Mouse (Mus musculus) MEL (cell line): ENCODE results near the gene Ptk7. TPM values are rescaled to one million over a fixed set of nuclear protein-coding genes. Genes with fewer than 3 reads are reported as not detected.

Experiments used
- DNase-seq: peaks from one replicate; pipeline ENCODE4 v3.0.0; 2011; ENCODE audit warnings: low read depth, low spot score
- H3K27ac ChIP-seq: 2 replicates; pipeline ENCODE4 v1.5.1; 2012; ENCODE audit warnings: low read depth, mild to moderate bottlenecking, control low read depth, low read length, moderate library complexity; ENCODE audit not compliant: control insufficient read depth
- H3K27me3 ChIP-seq, 2 experiments: fragments of 150-350 bp in 1 of 2; sonication (generic) in 1 of 2; 2 replicates each; pipeline ENCODE4 v1.6.1; 2012; ENCODE audit warnings: low read length in 2 of 2, mild to moderate bottlenecking in 2 of 2, improper control_type of control experiment in 1 of 2, moderate library complexity in 1 of 2; ENCODE audit not compliant: insufficient read depth in 2 of 2, control insufficient read depth in 1 of 2
- H3K36me3 ChIP-seq, 2 experiments: 2 replicates each; pipeline ENCODE4 v1.6.1; 2012 to 2014; ENCODE audit warnings: low read length in 2 of 2, improper control_type of control experiment in 1 of 2, inconsistent platforms in 1 of 2, mild to moderate bottlenecking in 1 of 2; ENCODE audit not compliant: insufficient read depth in 2 of 2, control insufficient read depth in 1 of 2
- H3K4me1 ChIP-seq, 2 experiments: fragments of 150-350 bp in 1 of 2; sonication (generic) in 1 of 2; 2 replicates each; pipeline ENCODE4 v1.6.1; 2012; ENCODE audit warnings: low read length in 2 of 2, improper control_type of control experiment in 1 of 2, mild to moderate bottlenecking in 1 of 2; ENCODE audit not compliant: insufficient read depth in 2 of 2, control insufficient read depth in 1 of 2
- H3K4me3 ChIP-seq, 2 experiments: fragments of 150-350 bp in 1 of 2; sonication (generic) in 1 of 2; 2 replicates each; pipeline ENCODE4 v1.5.1; 2012; ENCODE audit warnings: low read depth in 2 of 2, low read length in 2 of 2, mild to moderate bottlenecking in 2 of 2, moderate library complexity in 2 of 2, control low read depth in 1 of 2, improper control_type of control experiment in 1 of 2; ENCODE audit not compliant: control insufficient read depth in 1 of 2, insufficient read depth in 1 of 2
- H3K79me2 ChIP-seq: 2 replicates; pipeline ENCODE4 v1.6.1; 2012; ENCODE audit warnings: mild to moderate bottlenecking, low read length, moderate library complexity; ENCODE audit not compliant: control insufficient read depth, poor library complexity, insufficient read depth
- H3K9ac ChIP-seq: 2 replicates; pipeline ENCODE4 v1.6.1; 2012; ENCODE audit warnings: low read depth, mild to moderate bottlenecking, control low read depth, low read length, moderate library complexity; ENCODE audit not compliant: control insufficient read depth, poor library complexity, severe bottlenecking
- H3K9me3 ChIP-seq: fragments of 150-350 bp; sonication (generic); replicated peaks from 2 replicates; pipeline ENCODE4 v1.6.1; 2012; ENCODE audit warnings: mild to moderate bottlenecking, low read length, improper control_type of control experiment, moderate library complexity; ENCODE audit not compliant: insufficient read depth
- CHD1 ChIP-seq: IDR thresholded peaks from 2 replicates; pipeline ENCODE4 v1.6.1; 2012; ENCODE audit warnings: low read depth, mild to moderate bottlenecking, inconsistent platforms, low read length, improper control_type of control experiment
- CHD2 ChIP-seq: IDR thresholded peaks from 2 replicates; pipeline ENCODE4 v1.6.1; 2011; ENCODE audit warnings: low read length, improper control_type of control experiment
- CTCF ChIP-seq, 3 experiments: IDR thresholded peaks in 2 of 3; conservative IDR thresholded peaks in 1 of 3; 2 replicates each; pipeline ENCODE4 v1.5.1; 2011 to 2012; ENCODE audit warnings: low read length in 3 of 3, low read depth in 2 of 3, mild to moderate bottlenecking in 2 of 3, improper control_type of control experiment in 1 of 3, inconsistent platforms in 1 of 3, mixed read lengths in 1 of 3, moderate library complexity in 1 of 3; ENCODE audit not compliant: control insufficient read depth in 1 of 3, insufficient read depth in 1 of 3, poor library complexity in 1 of 3, severe bottlenecking in 1 of 3
- E2F4 ChIP-seq: IDR thresholded peaks from 2 replicates; pipeline ENCODE4 v1.6.1; 2011; ENCODE audit warnings: low read depth, low read length, improper control_type of control experiment, borderline replicate concordance
- ELF1 ChIP-seq: IDR thresholded peaks from 2 replicates; pipeline ENCODE4 v1.6.1; 2014; ENCODE audit warnings: low read depth, mild to moderate bottlenecking, inconsistent platforms, low read length, improper control_type of control experiment, moderate library complexity
- EP300 ChIP-seq, 2 experiments: IDR thresholded peaks; 2 replicates each; pipeline ENCODE4 v1.6.1; 2011; ENCODE audit warnings: improper control_type of control experiment in 2 of 2, low read length in 2 of 2, low read depth in 1 of 2, mild to moderate bottlenecking in 1 of 2
- ETS1 ChIP-seq: IDR thresholded peaks from 2 replicates; pipeline ENCODE4 v1.6.1; 2012; ENCODE audit warnings: low read depth, mild to moderate bottlenecking, inconsistent platforms, low read length, improper control_type of control experiment, moderate library complexity
- GABPA ChIP-seq: IDR thresholded peaks from 2 replicates; pipeline ENCODE4 v1.6.1; 2012; ENCODE audit warnings: low read depth, mild to moderate bottlenecking, inconsistent platforms, low read length, improper control_type of control experiment, moderate library complexity
- GATA1 ChIP-seq: IDR thresholded peaks from 2 replicates; pipeline ENCODE4 v1.6.1; 2011; ENCODE audit warnings: low read depth, low read length, improper control_type of control experiment
- HCFC1 ChIP-seq: IDR thresholded peaks from 2 replicates; pipeline ENCODE4 v1.6.1; 2012; ENCODE audit warnings: low read depth, mild to moderate bottlenecking, inconsistent platforms, low read length, improper control_type of control experiment, moderate library complexity
- JUND ChIP-seq: IDR thresholded peaks from 2 replicates; pipeline ENCODE4 v1.6.1; 2011; ENCODE audit warnings: low read depth, mild to moderate bottlenecking, improper control_type of control experiment, low read length
- KAT2A ChIP-seq: conservative IDR thresholded peaks from 2 replicates; pipeline ENCODE4 v1.6.1; 2012; ENCODE audit warnings: low read depth, low read length, improper control_type of control experiment, inconsistent platforms
- MEF2A ChIP-seq: IDR thresholded peaks from 2 replicates; pipeline ENCODE4 v1.6.1; 2014; ENCODE audit warnings: low read depth, mild to moderate bottlenecking, inconsistent platforms, low read length, improper control_type of control experiment; ENCODE audit not compliant: poor library complexity, insufficient replicate concordance, severe bottlenecking; ENCODE audit errors: extremely low read depth
- MYB ChIP-seq: IDR thresholded peaks from 2 replicates; pipeline ENCODE4 v1.6.1; 2011; ENCODE audit warnings: mild to moderate bottlenecking, low read depth, low read length, improper control_type of control experiment
- NRF1 ChIP-seq: IDR thresholded peaks from 2 replicates; pipeline ENCODE4 v1.6.1; 2014; ENCODE audit warnings: low read depth, mild to moderate bottlenecking, inconsistent platforms, low read length, improper control_type of control experiment, moderate library complexity; ENCODE audit not compliant: poor library complexity, insufficient read depth, severe bottlenecking
- POLR2AphosphoS2 ChIP-seq: IDR thresholded peaks from 2 replicates; pipeline ENCODE4 v1.6.1; 2011; ENCODE audit warnings: low read length, improper control_type of control experiment
- RAD21 ChIP-seq: IDR thresholded peaks from 2 replicates; pipeline ENCODE4 v1.6.1; 2011; ENCODE audit warnings: mild to moderate bottlenecking, low read depth, low read length, improper control_type of control experiment
- SMC3 ChIP-seq: IDR thresholded peaks from 2 replicates; pipeline ENCODE4 v1.6.1; 2011; ENCODE audit warnings: low read depth, low read length, improper control_type of control experiment
- TAL1 ChIP-seq: IDR thresholded peaks from 2 replicates; pipeline ENCODE4 v1.6.1; 2012; ENCODE audit warnings: mild to moderate bottlenecking, inconsistent platforms, low read length, moderate library complexity, mixed read lengths
- TBP ChIP-seq: IDR thresholded peaks from 2 replicates; pipeline ENCODE4 v1.8.0; 2011; ENCODE audit warnings: low read depth, low read length, improper control_type of control experiment
- TCF12 ChIP-seq: IDR thresholded peaks from 2 replicates; pipeline ENCODE4 v1.6.1; 2014; ENCODE audit warnings: low read depth, mild to moderate bottlenecking, inconsistent platforms, low read length, improper control_type of control experiment, moderate library complexity
- UBTF ChIP-seq: IDR thresholded peaks from 2 replicates; pipeline ENCODE4 v1.6.1; 2012; ENCODE audit warnings: low read depth, mild to moderate bottlenecking, inconsistent platforms, low read length, improper control_type of control experiment, moderate library complexity, borderline replicate concordance; ENCODE audit not compliant: insufficient read depth
- USF1 ChIP-seq: IDR thresholded peaks from 2 replicates; pipeline ENCODE4 v1.6.1; 2014; ENCODE audit warnings: low read depth, mild to moderate bottlenecking, inconsistent platforms, low read length, improper control_type of control experiment, moderate library complexity
- ZKSCAN1 ChIP-seq: IDR thresholded peaks from 2 replicates; pipeline ENCODE4 v1.6.1; 2012; ENCODE audit warnings: low read depth, mild to moderate bottlenecking, inconsistent platforms, low read length, improper control_type of control experiment, moderate library complexity
- ZMIZ1 ChIP-seq: IDR thresholded peaks from 2 replicates; pipeline ENCODE4 v1.6.1; 2012; ENCODE audit warnings: low read depth, mild to moderate bottlenecking, inconsistent platforms, low read length, improper control_type of control experiment, moderate library complexity
- ZNF384 ChIP-seq: IDR thresholded peaks from 2 replicates; pipeline ENCODE4 v1.6.1; 2012; ENCODE audit warnings: low read depth, mild to moderate bottlenecking, inconsistent platforms, low read length, improper control_type of control experiment
- polyA plus RNA-seq, 2 experiments: library from polyadenylated mRNA; stranded (reverse) in 1 of 2; unstranded in 1 of 2; fragments of >175 nt in 1 of 2; fragments of >200 nt in 1 of 2; gene quantifications; 2 replicates each; pipeline versions ENCODE4 v1.2.1 to v1.2.4; 2012; ENCODE audit warnings: low replicate concordance in 2 of 2, low read depth in 1 of 2; ENCODE audit not compliant: insufficient read length in 2 of 2, insufficient read depth in 1 of 2, missing spikeins in 1 of 2
- total RNA-seq: library from RNA; depleted of rRNA; stranded (reverse); fragments of 300-350 nt; gene quantifications from 2 replicates; pipeline ENCODE4 v1.2.3, GENCODE M21; 2012

Ptk7 gene
- total and polyA plus RNA-seq, 3 experiments: 0.04 to 0.10 TPM; not detected in 1

- no peaks in the 10 kb centered on the region for H3K9me3 ChIP-seq
- H3K27ac ChIP-seq: no peak overlapping the region
- no peak for DNase-seq
- peaks cover 8 to 16% of the 10 kb centered on the region in 2 experiments for H3K27me3 ChIP-seq
- H3K79me2 ChIP-seq: no peaks in the 10 kb centered on the region
- no peaks in the 10 kb centered on the region for H3K36me3 ChIP-seq
- TF ChIP-seq ETS1: no peak
- no peak for TF ChIP-seq RAD21
- TF ChIP-seq ZNF384: no peak
- no peak for TF ChIP-seq MEF2A
- TF ChIP-seq GATA1: no peak
- no peak for TF ChIP-seq MYB
- no peak for TF ChIP-seq CHD1
- no peak for TF ChIP-seq ELF1
- no peak for TF ChIP-seq USF1
- no peak for TF ChIP-seq E2F4
- TF ChIP-seq NRF1: no peak
- no peak for TF ChIP-seq JUND
- no peak for TF ChIP-seq CHD2
- no peak for TF ChIP-seq POLR2AphosphoS2
- no peak for TF ChIP-seq SMC3
- no peak for TF ChIP-seq GABPA
- no peak for TF ChIP-seq ZKSCAN1
- TF ChIP-seq CTCF (IDR thresholded peaks at IDR 0.05 in 2 of 3, conservative IDR thresholded peaks at IDR 0.05 in 1 of 3; ENCODE audit: control insufficient read depth in 1 of 3, insufficient read depth in 1 of 3, low read depth in 2 of 3, low read length in 3 of 3, poor library complexity in 1 of 3, severe bottlenecking in 1 of 3): no peak
- TF ChIP-seq TCF12: no peak
- no peak overlapping the region for H3K9ac ChIP-seq
- H3K4me3 ChIP-seq: no peak overlapping the region
- H3K4me1 ChIP-seq: 0 out of 4 replicates have a peak, but pooled peaks cover 0 to 3% of the 10 kb centered on the region in 2 experiments
Measured at GRCm38 (mm10) chr17:46623819-46624557, 5.3 kb downstream of the Ptk7 start.

- Histone ChIP-seq H3K36me3 (no peaks in the 10 kb centered on the region), H3K27ac (no peak overlapping the region), H3K9ac (no peak overlapping the region), H3K4me3 (no peak overlapping the region), H3K9me3 (no peaks in the 10 kb centered on the region), H3K27me3 (peaks cover 9 to 18% of the 10 kb centered on the region in 2 experiments), H3K79me2 (no peaks in the 10 kb centered on the region), H3K4me1 (0 out of 4 replicates have a peak, but pooled peaks cover 0 to 3% of the 10 kb centered on the region in 2 experiments)
- TF ChIP-seq TBP: no peak
- no peak for TF ChIP-seq TCF12
- no peak for TF ChIP-seq KAT2A
- no peak for TF ChIP-seq UBTF
- no peak for TF ChIP-seq MYB
- no peak for TF ChIP-seq ZMIZ1
- no peak for TF ChIP-seq HCFC1
- no peak for TF ChIP-seq TAL1
- no peak for TF ChIP-seq EP300 (IDR thresholded peaks at IDR 0.05; ENCODE audit: low read depth in 1 of 2, low read length in 2 of 2)
- no peak for DNase-seq
Measured at GRCm38 (mm10) chr17:46622269-46622668, 7.0 kb downstream of the Ptk7 start.
